Mouse (Mus musculus) midbrain, embryonic 11.5 days (tissue): Measurements from ENCODE around the gene Zfp652. TPM values are rescaled to one million over a fixed set of nuclear protein-coding genes. Genes with fewer than 3 reads are reported as not detected.

ENCODE experiments used
- ATAC-seq: fragments of 200-750 bp; cut with Nextera tagmentation; 2 replicates; pipeline ENCODE4 v1.8.0; 2017; ENCODE audit warnings: moderate TSS enrichment, moderate library complexity; ENCODE audit not compliant: low FRiP score
- DNase-seq: peaks from one replicate; pipeline ENCODE4 v3.0.0; 2015; ENCODE audit warnings: low spot score; ENCODE audit errors: missing footprints
- H3K27ac ChIP-seq: fragments of 300-500 bp; sonication (generic); 2 replicates; pipeline ENCODE4 v1.5.1; 2014; ENCODE audit warnings: low read depth, low read length
- H3K27me3 ChIP-seq: fragments of 300-500 bp; sonication (generic); 2 replicates; pipeline ENCODE4 v1.6.1; 2014; ENCODE audit warnings: mild to moderate bottlenecking, low read length, moderate library complexity, mixed read lengths; ENCODE audit not compliant: control insufficient read depth, insufficient read depth
- H3K36me3 ChIP-seq: fragments of 300-500 bp; sonication (generic); 2 replicates; pipeline ENCODE4 v1.6.1; 2014; ENCODE audit warnings: mild to moderate bottlenecking, low read length, moderate library complexity, mixed read lengths; ENCODE audit not compliant: control insufficient read depth, insufficient read depth
- H3K4me1 ChIP-seq: fragments of 300-500 bp; sonication (generic); 2 replicates; pipeline ENCODE4 v1.6.1; 2014; ENCODE audit warnings: low read length; ENCODE audit not compliant: control insufficient read depth, insufficient read depth
- H3K4me2 ChIP-seq: fragments of 300-500 bp; sonication (generic); 2 replicates; pipeline ENCODE4 v1.6.1; 2014; ENCODE audit warnings: mild to moderate bottlenecking, moderate library complexity
- H3K4me3 ChIP-seq: fragments of 300-500 bp; sonication (generic); 2 replicates; pipeline ENCODE4 v1.5.1; 2014; ENCODE audit warnings: low read depth, low read length
- H3K9ac ChIP-seq: fragments of 300-500 bp; sonication (generic); 2 replicates; pipeline ENCODE4 v1.6.1; 2014; ENCODE audit warnings: low read length
- H3K9me3 ChIP-seq: fragments of 300-500 bp; sonication (generic); 2 replicates; pipeline ENCODE4 v1.6.1; 2016; ENCODE audit warnings: low read length; ENCODE audit not compliant: control insufficient read depth
- WGBS: fragments of 180-500 bp; shearing (Covaris S2); extraction: QIAGEN DNeasy Blood & Tissue Kit; methylation state at CpG from one replicate; pipeline ENCODE4 v1.1.7; 2014; 5-methylcytosine and 5-hydroxymethylcytosine counted together
- polyA plus RNA-seq: library from polyadenylated mRNA; unstranded; fragments of >200 nt; fragmentation: Nextera tagmentation; extraction: Ambion mirVana; gene quantifications from 2 replicates; pipeline ENCODE4 v1.2.1, GENCODE M21; 2014

The Zfp652 gene
- polyA plus RNA-seq, 1 experiment from 2014 or later = 10.4 TPM

DNA sequence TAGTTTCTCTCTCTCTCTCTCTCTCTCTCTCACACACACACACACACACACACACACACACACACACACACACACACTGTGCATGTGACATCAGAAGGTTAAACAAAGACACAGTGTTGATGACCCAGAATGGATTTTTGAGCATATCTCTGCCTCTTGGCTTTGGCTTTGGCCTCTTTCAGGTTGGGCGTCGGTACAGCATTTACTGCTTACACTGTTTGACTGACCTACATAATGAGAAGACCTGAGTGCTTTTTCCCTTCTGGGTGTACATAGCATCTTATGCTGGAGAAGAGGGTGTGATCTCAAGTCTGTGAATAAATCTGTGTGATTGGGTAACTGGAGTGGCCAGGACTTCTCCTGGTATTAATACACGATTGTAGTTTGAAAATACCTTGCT, 6.9 kb downstream of the Zfp652 start:
- no peak overlapping the region for H3K9ac ChIP-seq
- H3K4me1 ChIP-seq = peaks cover 6% of the 10 kb centered on the region
- DNase-seq (no peak), ATAC-seq (no peak)
- no peaks in the 10 kb centered on the region for H3K36me3 ChIP-seq
- 95% methylated on average over 3 of the region's 3 CpGs for WGBS
- H3K9me3 ChIP-seq = no peaks in the 10 kb centered on the region
- no peak overlapping the region for H3K4me2 ChIP-seq
- H3K27me3 ChIP-seq = no peaks in the 10 kb centered on the region
- no peak overlapping the region for H3K4me3 ChIP-seq
- H3K27ac ChIP-seq = no peak overlapping the region

DNA sequence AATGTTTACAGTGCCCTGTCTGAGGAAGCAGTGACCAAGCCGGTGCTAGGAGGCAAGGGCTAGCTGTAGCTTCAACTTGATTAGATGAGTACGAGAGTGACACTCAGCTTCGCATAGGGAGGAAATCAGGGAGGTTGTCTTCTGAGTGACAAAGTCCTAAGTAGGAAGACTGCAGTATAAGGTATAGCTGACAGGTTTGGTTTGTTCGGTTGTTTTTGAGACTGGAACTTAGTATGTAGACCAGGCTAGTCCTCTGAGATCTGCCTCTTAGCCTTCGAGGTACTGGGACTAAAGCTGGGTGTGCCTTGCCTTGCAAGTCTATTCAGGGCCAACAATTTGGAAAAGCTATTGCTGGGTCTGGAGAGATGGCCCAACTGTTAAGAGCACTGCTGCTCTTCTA, 10.8 kb downstream of the Zfp652 start, which contains the start of gene B130006D01Rik:
B130006D01Rik (plus strand) TSS at position 301 of the 400 bp plus-strand sequence.
- no peak for ATAC-seq
- WGBS = 93% methylated on average over 5 of the region's 5 CpGs
- Histone ChIP-seq H3K9ac (no peak within 1 kb of the TSS), H3K27ac (no peak within 1 kb of the TSS), H3K4me3 (no peak within 1 kb of the TSS), H3K4me2 (no peak within 1 kb of the TSS), H3K4me1 (no peaks in the 10 kb centered on the region), H3K36me3 (no peaks in the 10 kb centered on the region), H3K27me3 (no peaks in the 10 kb centered on the region), H3K9me3 (no peaks in the 10 kb centered on the region)
- no peak for DNase-seq

DNA sequence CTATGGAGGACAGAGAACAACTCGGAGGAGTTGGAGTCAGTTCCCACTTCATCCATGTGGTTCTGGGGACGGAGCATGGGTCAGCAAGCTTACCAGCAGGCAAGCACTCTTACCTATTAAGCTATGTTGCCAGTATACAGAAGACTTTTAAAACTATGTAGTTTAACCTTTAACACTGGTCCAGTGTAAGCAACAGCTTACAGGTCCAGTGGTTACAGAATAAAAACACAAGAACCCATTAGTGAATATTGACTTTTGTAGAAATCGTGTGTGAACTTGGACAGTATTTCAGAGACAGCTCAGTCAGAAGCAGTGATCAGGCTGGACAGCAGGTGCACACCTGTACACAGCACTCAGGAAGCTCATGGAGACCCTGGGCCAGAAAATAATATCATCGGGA, 12.0 kb downstream of the Zfp652 start:
- no peak overlapping the region for H3K9ac ChIP-seq
- H3K36me3 ChIP-seq = no peaks in the 10 kb centered on the region
- ATAC-seq = no peak
- WGBS = 94% methylated on average over 4 of the region's 4 CpGs
- H3K4me2 ChIP-seq = no peak overlapping the region
- no peaks in the 10 kb centered on the region for H3K27me3 ChIP-seq
- DNase-seq = no peak
- no peaks in the 10 kb centered on the region for H3K4me1 ChIP-seq
- H3K9me3 ChIP-seq = no peaks in the 10 kb centered on the region
- H3K27ac ChIP-seq = no peak overlapping the region
- no peak overlapping the region for H3K4me3 ChIP-seq

DNA sequence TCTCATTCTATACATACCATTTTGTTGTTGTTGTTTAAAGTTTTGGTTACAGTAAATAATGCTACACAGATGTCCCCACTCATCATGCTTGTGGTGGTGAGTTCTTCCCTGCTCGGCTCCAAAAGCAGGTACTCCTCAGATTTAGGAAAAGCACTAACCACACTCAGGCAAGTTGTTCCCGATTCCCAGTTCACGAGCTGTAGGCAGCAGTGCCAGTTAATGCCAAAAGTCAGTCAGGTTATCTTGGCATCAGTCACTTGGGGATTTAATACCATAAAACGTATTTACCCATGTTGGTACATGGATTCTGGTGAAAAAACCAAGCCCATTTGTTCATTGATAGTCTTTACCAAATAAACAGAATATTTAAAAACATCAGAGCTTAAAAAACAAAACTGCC, 13.7 kb downstream of the Zfp652 start:
- H3K9ac ChIP-seq = no peak overlapping the region
- no peaks in the 10 kb centered on the region for H3K36me3 ChIP-seq
- H3K4me1 ChIP-seq = no peaks in the 10 kb centered on the region
- no peak for DNase-seq
- H3K27ac ChIP-seq = no peak overlapping the region
- H3K4me2 ChIP-seq = no peak overlapping the region
- 83% methylated on average over 4 of the region's 4 CpGs for WGBS
- no peaks in the 10 kb centered on the region for H3K27me3 ChIP-seq
- no peak overlapping the region for H3K4me3 ChIP-seq
- no peak for ATAC-seq
- no peaks in the 10 kb centered on the region for H3K9me3 ChIP-seq

DNA sequence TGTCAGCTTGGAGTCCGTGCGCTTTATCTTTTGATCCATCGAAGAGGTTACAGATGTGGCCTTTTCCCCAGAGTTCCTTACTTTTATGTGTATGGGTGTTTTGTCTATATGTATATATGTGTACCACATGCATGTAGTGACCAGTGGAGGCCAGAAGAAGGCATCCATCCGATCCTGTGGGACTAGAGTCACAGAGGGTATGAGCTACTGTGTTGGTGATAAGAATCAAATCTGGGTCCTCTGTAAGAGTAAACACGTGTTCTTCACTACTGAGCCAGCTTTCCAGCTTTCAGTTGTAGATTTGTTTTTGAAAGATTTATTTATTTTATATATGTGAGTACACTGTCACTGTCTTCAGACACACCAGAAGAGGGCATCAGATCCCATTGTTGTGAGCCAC, 15.5 kb downstream of the Zfp652 start:
- ATAC-seq (no peak), DNase-seq (no peak)
- H3K36me3 ChIP-seq = no peaks in the 10 kb centered on the region
- 90% methylated on average over 5 of the region's 5 CpGs for WGBS
- H3K27ac ChIP-seq = no peak overlapping the region
- no peak overlapping the region for H3K4me2 ChIP-seq
- H3K4me1 ChIP-seq = no peaks in the 10 kb centered on the region
- H3K9ac ChIP-seq = no peak overlapping the region
- H3K4me3 ChIP-seq = no peak overlapping the region
- no peaks in the 10 kb centered on the region for H3K27me3 ChIP-seq
- no peaks in the 10 kb centered on the region for H3K9me3 ChIP-seq

DNA sequence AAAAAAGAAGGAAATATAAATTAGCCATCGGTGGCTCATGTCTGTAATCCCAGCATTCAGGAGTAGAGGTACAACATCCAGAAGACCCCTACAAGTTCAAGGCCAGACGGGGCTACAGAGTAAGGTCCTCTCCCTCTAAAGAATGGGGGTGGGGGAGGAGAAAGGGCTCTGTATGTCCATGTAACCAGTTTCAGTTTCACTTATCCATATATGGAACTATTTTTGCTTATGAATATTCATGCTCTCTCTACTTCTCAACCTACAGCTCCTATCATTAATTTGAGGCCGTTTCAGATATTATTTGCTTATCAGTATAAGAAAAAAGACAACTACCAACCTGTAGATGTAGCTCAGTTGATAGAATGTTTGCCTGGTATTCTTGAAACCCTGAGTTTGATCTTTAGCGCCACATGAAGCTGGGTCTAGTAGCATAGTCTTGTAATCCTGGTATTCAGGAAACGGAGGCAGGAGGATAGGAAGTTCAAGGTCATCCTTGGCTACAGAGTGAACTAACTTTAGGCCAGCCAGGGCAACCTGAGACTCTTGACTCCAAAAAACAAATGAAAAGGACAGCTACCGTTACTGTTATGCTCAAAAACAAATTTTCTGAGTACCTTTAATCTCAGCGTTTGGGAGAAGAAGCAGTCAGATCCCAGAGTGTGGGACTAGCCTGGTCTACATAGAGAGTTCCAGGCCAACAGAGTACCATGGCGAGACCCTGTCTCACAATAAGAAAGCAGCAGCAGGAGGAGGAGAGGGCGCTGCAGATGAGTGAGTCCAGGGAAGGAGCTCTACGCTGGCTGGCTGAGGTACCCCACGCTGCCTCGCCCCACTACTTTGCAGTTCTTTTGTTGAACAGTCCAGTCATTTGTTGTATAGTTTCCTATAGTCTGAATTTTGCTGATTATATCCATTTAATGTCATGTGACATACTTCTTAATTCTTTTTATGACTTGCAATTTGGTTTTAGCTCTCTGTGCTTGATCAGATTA, 16.7 kb downstream of the Zfp652 start:
- Histone ChIP-seq H3K27ac (no peak overlapping the region), H3K9ac (no peak overlapping the region), H3K4me2 (no peak overlapping the region), H3K4me1 (no peaks in the 10 kb centered on the region), H3K27me3 (no peaks in the 10 kb centered on the region), H3K4me3 (no peak overlapping the region), H3K9me3 (no peaks in the 10 kb centered on the region), H3K36me3 (no peaks in the 10 kb centered on the region)
- DNase-seq (no peak), ATAC-seq (no peak)
- WGBS = 83% methylated on average over 12 of the region's 12 CpGs

DNA sequence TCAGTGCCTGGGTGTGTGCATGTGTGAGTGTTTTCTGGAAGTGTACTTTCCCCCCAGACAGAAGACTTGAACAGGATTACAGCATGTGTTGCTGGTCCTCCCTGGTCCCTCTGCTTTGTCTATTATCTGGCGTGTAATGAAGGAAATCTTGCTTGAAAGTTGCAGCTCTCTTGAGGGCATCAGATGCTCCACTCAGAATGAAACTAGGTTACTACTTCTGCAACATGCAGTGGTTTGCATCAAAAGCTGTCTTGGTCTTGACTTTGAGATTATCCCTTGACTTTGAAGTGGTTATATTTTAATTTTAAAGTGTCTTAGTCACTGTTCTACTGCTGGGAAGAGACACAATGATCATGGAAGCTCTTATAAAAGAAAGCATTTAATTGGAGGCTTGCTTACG, 22.0 kb downstream of the Zfp652 start:
- WGBS = 94% methylated on average over 2 of the region's 2 CpGs
- Histone ChIP-seq H3K27me3 (no peaks in the 10 kb centered on the region), H3K9ac (no peak overlapping the region), H3K9me3 (no peaks in the 10 kb centered on the region), H3K27ac (no peak overlapping the region), H3K36me3 (no peaks in the 10 kb centered on the region), H3K4me3 (no peak overlapping the region), H3K4me2 (no peak overlapping the region), H3K4me1 (no peaks in the 10 kb centered on the region)
- DNase-seq (peak; percentile 60), ATAC-seq (no peak)

DNA sequence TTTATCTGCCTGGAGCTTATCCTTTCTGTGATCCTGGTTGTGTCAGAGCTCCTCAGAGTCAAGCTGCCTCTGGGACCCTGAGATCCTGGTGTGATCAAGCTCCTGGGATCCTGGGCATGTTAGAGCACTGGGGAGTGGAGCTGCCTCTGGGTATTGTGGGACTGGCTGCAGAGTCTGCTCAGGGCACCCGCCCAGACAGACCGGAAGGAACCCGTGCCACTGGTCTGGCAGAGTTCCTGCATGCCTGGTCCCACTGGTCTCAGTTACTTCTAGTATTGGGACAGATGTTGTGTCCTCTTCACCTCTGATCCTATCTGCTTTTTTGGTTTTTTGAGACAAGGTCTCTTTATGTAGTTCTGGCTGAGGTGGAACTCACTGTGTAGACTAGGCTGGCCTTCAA, 25.3 kb downstream of the Zfp652 start:
- H3K4me1 ChIP-seq = no peaks in the 10 kb centered on the region
- H3K9ac ChIP-seq = no peak overlapping the region
- no peak overlapping the region for H3K4me3 ChIP-seq
- H3K27ac ChIP-seq = no peak overlapping the region
- ATAC-seq = no peak
- H3K36me3 ChIP-seq = no peaks in the 10 kb centered on the region
- WGBS = 88% methylated on average over 3 of the region's 3 CpGs
- no peaks in the 10 kb centered on the region for H3K27me3 ChIP-seq
- DNase-seq = no peak
- no peak overlapping the region for H3K4me2 ChIP-seq
- no peaks in the 10 kb centered on the region for H3K9me3 ChIP-seq

DNA sequence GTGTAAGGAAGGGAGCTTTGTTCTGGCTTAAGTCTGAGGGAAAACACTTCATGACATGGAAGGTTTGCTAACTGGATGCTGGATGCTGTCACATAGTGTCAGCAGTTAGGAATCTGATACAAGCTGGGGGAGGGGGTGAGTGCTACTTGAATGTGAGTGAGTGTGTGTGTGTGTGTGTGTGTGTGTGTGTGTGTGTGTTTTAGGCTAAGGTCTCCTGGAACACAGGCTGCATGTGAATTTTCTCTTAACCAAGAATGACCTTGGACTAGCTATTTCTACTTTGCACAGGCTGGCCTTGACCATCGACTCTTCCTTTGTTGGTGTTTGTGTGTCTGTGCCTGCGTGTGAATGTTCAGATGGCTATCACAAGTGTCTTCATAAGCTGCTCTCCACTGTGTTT, 32.0 kb downstream of the Zfp652 start:
- Histone ChIP-seq H3K9me3 (no peaks in the 10 kb centered on the region), H3K4me2 (no peak overlapping the region), H3K27ac (no peak overlapping the region), H3K4me3 (no peak overlapping the region), H3K9ac (no peak overlapping the region), H3K4me1 (no peaks in the 10 kb centered on the region), H3K27me3 (no peaks in the 10 kb centered on the region), H3K36me3 (no peaks in the 10 kb centered on the region)
- DNase-seq (no peak), ATAC-seq (no peak)
- WGBS = 90% methylated on average over 2 of the region's 2 CpGs
